In the genomic region with DNA sequence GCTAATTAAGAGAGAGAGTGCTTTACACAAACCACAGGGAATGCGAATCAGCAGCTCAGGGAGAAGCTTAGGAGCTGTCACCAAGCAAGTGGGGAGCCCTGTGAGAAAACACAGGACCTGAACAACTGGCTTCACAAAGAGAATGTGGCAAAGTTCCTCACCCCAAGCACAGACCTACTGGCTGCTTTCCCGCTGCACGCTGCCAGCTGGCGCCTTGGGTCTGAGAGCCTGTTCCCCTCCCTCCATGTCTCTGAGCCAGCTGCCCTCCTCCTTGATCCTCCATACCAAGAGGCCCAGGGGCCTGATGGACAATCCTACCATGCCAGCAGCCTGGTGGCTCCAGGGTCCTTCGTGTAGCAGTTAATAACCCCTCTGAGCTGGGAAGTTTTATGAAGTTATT, we compare ENCODE assay signal across 12 mouse cellular contexts. TPM values are rescaled to one million over a fixed set of nuclear protein-coding genes. Genes with fewer than 3 reads are reported as not detected.
DNase-seq lines count a peak whose midpoint lies in the region; ATAC-seq lines count a peak whose summit lies in the region.
"Had no signal": no experiment of that assay in that cellular context is flagged by ENCODE, and none has a peak within 500 bp of the region (broad histone marks: within the 10 kb centered on the region; RNA-seq: fewer than 3 reads in every experiment).

No protein-coding gene starts in this region.

- 7% methylated on average over 5 of the region's 5 CpGs for WGBS in heart, embryonic 16.5 days
- WGBS in neural tube, embryonic 14.5 days = 16% methylated on average over 5 of the region's 5 CpGs

- no peaks in the 10 kb centered on the region for H3K9me3 ChIP-seq in heart, embryonic 16.5 days (replicated peaks; ENCODE audit: control insufficient read depth, low read length)
- no peaks in the 10 kb centered on the region for H3K9me3 ChIP-seq in neural tube, embryonic 14.5 days (ENCODE audit: control insufficient read depth, low read length)

- H3K9ac ChIP-seq in heart, embryonic 16.5 days (ENCODE audit: low read length) = no peak overlapping the region
- H3K9ac ChIP-seq in neural tube, embryonic 14.5 days (replicated peaks; ENCODE audit: low read depth, low read length) = no peak overlapping the region

- no peaks in the 10 kb centered on the region for H3K4me1 ChIP-seq in heart, embryonic 16.5 days (ENCODE audit: control insufficient read depth, insufficient read depth, low read length)
- no peaks in the 10 kb centered on the region for H3K4me1 ChIP-seq in neural tube, embryonic 14.5 days (ENCODE audit: control insufficient read depth, insufficient read depth, low read length)

- intact Hi-C loops in left cerebral cortex, postnatal 4 days (cut with DNase I) = no loop called here

- H3K4me3 ChIP-seq in heart, embryonic 16.5 days (ENCODE audit: low read length) = no peak overlapping the region
- H3K4me3 ChIP-seq in neural tube, embryonic 14.5 days (ENCODE audit: low read depth, low read length) = no peak overlapping the region
- H3K4me3 ChIP-seq: erythroblast, embryonic 14.5 days had no signal

- no peaks in the 10 kb centered on the region for H3K27me3 ChIP-seq in heart, embryonic 16.5 days (ENCODE audit: control insufficient read depth, insufficient read depth, low read length)
- no peaks in the 10 kb centered on the region for H3K27me3 ChIP-seq in neural tube, embryonic 14.5 days (ENCODE audit: control insufficient read depth, insufficient read depth, low read length)

- no peak overlapping the region for H3K27ac ChIP-seq in heart, embryonic 16.5 days (ENCODE audit: low read length)
- H3K27ac ChIP-seq in neural tube, embryonic 14.5 days (ENCODE audit: low read depth, low read length) = no peak overlapping the region

- ATAC-seq in heart, embryonic 16.5 days (replicated peaks; ENCODE audit: extremely low read depth, insufficient read depth, low FRiP score) = peak; percentile 55; the same call in 1 of the 2 replicates
- ATAC-seq in neural tube, embryonic 14.5 days (ENCODE audit: low read depth) = peak; percentile 21; the same call in 1 of the 2 replicates

- no peak overlapping the region for H3K4me2 ChIP-seq in heart, embryonic 16.5 days (ENCODE audit: low read depth, low read length)
- no peak overlapping the region for H3K4me2 ChIP-seq in neural tube, embryonic 14.5 days (ENCODE audit: low read depth, low read length)

- peak; percentile 48 to 61 for DNase-seq in cerebellum, postnatal 25 days
- no peak for DNase-seq in cerebellum, adult 18-20 months
- DNase-seq in left cerebral cortex, postnatal 4 days = peak; percentile 94
- no peak for DNase-seq in left cerebral cortex, adult 9 months (ENCODE audit: low spot score in 2 of 2)
- no peak for DNase-seq in natural killer cell, adult 2 months (ENCODE audit: low spot score in 2 of 2)
- no peak for DNase-seq in thymus, postnatal 0 days (ENCODE audit: low spot score)
- DNase-seq: kidney, adult 18-20 months had no signal

- no peaks in the 10 kb centered on the region for H3K36me3 ChIP-seq in heart, embryonic 16.5 days (ENCODE audit: control insufficient read depth, insufficient read depth)
- H3K36me3 ChIP-seq in neural tube, embryonic 14.5 days (ENCODE audit: control insufficient read depth, insufficient read depth, low read length) = no peaks in the 10 kb centered on the region

RNA-seq across cellular contexts. Expression of a gene that starts 19.8 kb away (rescaled TPM):
- not detected for total RNA-seq in left cerebral cortex, postnatal 4 days (2021)
- polyA plus RNA-seq in heart, embryonic 16.5 days (2015; fragmentation: Nextera tagmentation; extraction: Ambion mirVana) = not detected in 2 replicates
- polyA plus RNA-seq in neural tube, embryonic 14.5 days (2014; fragmentation: Nextera tagmentation; extraction: Ambion mirVana) = 0.36 and 0.50 TPM in 2 replicates
- not detected in 2 replicates for polyA plus RNA-seq in thymus, postnatal 0 days (2015; fragmentation: Nextera tagmentation; extraction: Ambion mirVana)
- total RNA-seq: left cerebral cortex, postnatal 14 days had no signal
- polyA plus RNA-seq: erythroblast, embryonic 14.5 days; lung, embryonic 16.5 days had no signal

Comparison
In these comparisons a context has a peak if more than half of its experiments do, and no peak if none do; other contexts are left out.
1. DNase-seq: peak in cerebellum, postnatal 25 days (2 of 2) and left cerebral cortex, postnatal 4 days (single experiment); none in cerebellum, adult 18-20 months (0 of 2), left cerebral cortex, adult 9 months (0 of 2), natural killer cell, adult 2 months (0 of 2) and thymus, postnatal 0 days (single experiment).